Mouse (Mus musculus) heart, embryonic 16.5 days (tissue): ENCODE results near the gene 4921536K21Rik. TPM values are rescaled to one million over a fixed set of nuclear protein-coding genes. Genes with fewer than 3 reads are reported as not detected.
A peak's percentile ranks its signal among the peaks of the same experiment; 100 is the strongest.

Experiments
- ATAC-seq: fragments of 200-750 bp; cut with Nextera tagmentation; replicated peaks from 2 replicates; pipeline ENCODE4 v1.8.0; 2017; ENCODE audit warnings: moderate number of reproducible peaks; ENCODE audit not compliant: insufficient read depth, low FRiP score; ENCODE audit errors: extremely low read depth
- H3K27ac ChIP-seq: fragments of 300-500 bp; sonication (generic); 2 replicates; pipeline ENCODE4 v1.5.1; 2014; ENCODE audit warnings: mild to moderate bottlenecking, low read length, control low read depth, moderate library complexity
- H3K27me3 ChIP-seq: fragments of 300-500 bp; sonication (generic); 2 replicates; pipeline ENCODE4 v1.6.1; 2014; ENCODE audit warnings: low read length, mixed read lengths; ENCODE audit not compliant: control insufficient read depth, insufficient read depth
- H3K36me3 ChIP-seq: fragments of 300-500 bp; sonication (generic); 2 replicates; pipeline ENCODE4 v1.6.1; 2014; ENCODE audit not compliant: control insufficient read depth, insufficient read depth
- H3K4me1 ChIP-seq: fragments of 300-500 bp; sonication (generic); 2 replicates; pipeline ENCODE4 v1.6.1; 2014; ENCODE audit warnings: low read length, mixed read lengths; ENCODE audit not compliant: control insufficient read depth, insufficient read depth
- H3K4me2 ChIP-seq: fragments of 300-500 bp; sonication (generic); 2 replicates; pipeline ENCODE4 v1.6.1; 2014; ENCODE audit warnings: low read depth, mild to moderate bottlenecking, control low read depth, low read length
- H3K4me3 ChIP-seq: fragments of 300-500 bp; sonication (generic); 2 replicates; pipeline ENCODE4 v1.5.1; 2014; ENCODE audit warnings: mild to moderate bottlenecking, control low read depth, low read length
- H3K9ac ChIP-seq: fragments of 300-500 bp; sonication (generic); 2 replicates; pipeline ENCODE4 v1.6.1; 2014; ENCODE audit warnings: low read length, control low read depth
- H3K9me3 ChIP-seq: fragments of 300-500 bp; sonication (generic); replicated peaks from 2 replicates; pipeline ENCODE4 v1.6.1; 2016; ENCODE audit warnings: low read length; ENCODE audit not compliant: control insufficient read depth
- WGBS: fragments of 180-500 bp; shearing (Covaris S2); extraction: QIAGEN DNeasy Blood & Tissue Kit; methylation state at CpG from one replicate; pipeline ENCODE4 v1.1.7; 2014; 5-methylcytosine and 5-hydroxymethylcytosine counted together
- polyA plus RNA-seq: library from polyadenylated mRNA; unstranded; fragments of >200 nt; fragmentation: Nextera tagmentation; extraction: Ambion mirVana; gene quantifications from 2 replicates; pipeline ENCODE4 v1.2.1, GENCODE M21; 2015

4921536K21Rik gene
- polyA plus RNA-seq, 1 experiment from 2014 or later: 0.22 TPM

GRCm38 (mm10) chr11:3843943-3844734 is 50.8 kb downstream of the 4921536K21Rik start:
- Histone ChIP-seq H3K36me3 (no peaks in the 10 kb centered on the region), H3K9me3 (no peaks in the 10 kb centered on the region), H3K4me2 (peak overlapping the region; percentile 30), H3K27me3 (no peaks in the 10 kb centered on the region), H3K9ac (no peak overlapping the region), H3K4me3 (no peak overlapping the region), H3K27ac (peak overlapping the region; percentile 76), H3K4me1 (peaks cover 9% of the 10 kb centered on the region)
- 50% methylated on average over 17 of the region's 17 CpGs for WGBS
- ATAC-seq: peak; percentile 77; the same call in 1 of the 2 replicates

Other genes starting within 250 kb of the 4921536K21Rik start
- gene Morc2a, start 245.9 kb downstream of the 4921536K21Rik start, polyA plus RNA-seq: 18.1 and 19.2 TPM in 2 replicates
- gene Osbp2, start 31.2 kb downstream of the 4921536K21Rik start, polyA plus RNA-seq: 1.3 and 1.6 TPM in 2 replicates
- gene Dusp18, start 142 bp upstream of the 4921536K21Rik start, polyA plus RNA-seq: 13.0 and 13.1 TPM in 2 replicates
- 4.2 and 4.3 TPM in 2 replicates for gene Slc35e4, start 19.6 kb upstream of the 4921536K21Rik start, polyA plus RNA-seq
- gene Tcn2, start 37.1 kb upstream of the 4921536K21Rik start, polyA plus RNA-seq: 70.5 and 70.6 TPM in 2 replicates
- 50.0 and 57.9 TPM in 2 replicates for gene Pes1, start 68.9 kb upstream of the 4921536K21Rik start, polyA plus RNA-seq
- gene 4930556J24Rik, start 81.7 kb upstream of the 4921536K21Rik start, polyA plus RNA-seq: 0.12 TPM in 2 replicates
- gene Gal3st1, start 88.5 kb upstream of the 4921536K21Rik start, polyA plus RNA-seq: 0.74 and 1.4 TPM in 2 replicates
- gene Sec14l4, start 136.4 kb upstream of the 4921536K21Rik start, polyA plus RNA-seq: 0.38 and 2.1 TPM in 2 replicates
- gene Sec14l3, start 169.7 kb upstream of the 4921536K21Rik start, polyA plus RNA-seq: 2.1 and 4.8 TPM in 2 replicates
- 41.6 and 42.5 TPM in 2 replicates for gene Mtfp1, start 200.3 kb upstream of the 4921536K21Rik start, polyA plus RNA-seq
- 0.42 and 0.97 TPM in 2 replicates for gene Sec14l2, start 228.3 kb upstream of the 4921536K21Rik start, polyA plus RNA-seq
- 19.2 and 20.6 TPM in 2 replicates for gene Rnf215, start 240.1 kb upstream of the 4921536K21Rik start, polyA plus RNA-seq